Mouse (Mus musculus) embryo, embryonic 11 days (tissue): ENCODE measurements around the gene Setd1a.
"Not testable (repeated sequence)": the region's sequence is repeated elsewhere in the genome, so short reads cannot be mapped to it uniquely, and the experiment has no call there.

Source experiments
- DNase-seq: peaks from one replicate; pipeline ENCODE4 v3.0.0-alpha.2; 2015

Setd1a gene

GRCm38 (mm10) chr7:127776426-127776825 lies at the start of gene Setd1a:
Gene Setd1a (plus strand): TSS chr7:127776670.
- peak; percentile 89 for DNase-seq

GRCm38 (mm10) chr7:127727898-127728297 lies 48.6 kb upstream of the Setd1a start:
- no peak for DNase-seq

DNA sequence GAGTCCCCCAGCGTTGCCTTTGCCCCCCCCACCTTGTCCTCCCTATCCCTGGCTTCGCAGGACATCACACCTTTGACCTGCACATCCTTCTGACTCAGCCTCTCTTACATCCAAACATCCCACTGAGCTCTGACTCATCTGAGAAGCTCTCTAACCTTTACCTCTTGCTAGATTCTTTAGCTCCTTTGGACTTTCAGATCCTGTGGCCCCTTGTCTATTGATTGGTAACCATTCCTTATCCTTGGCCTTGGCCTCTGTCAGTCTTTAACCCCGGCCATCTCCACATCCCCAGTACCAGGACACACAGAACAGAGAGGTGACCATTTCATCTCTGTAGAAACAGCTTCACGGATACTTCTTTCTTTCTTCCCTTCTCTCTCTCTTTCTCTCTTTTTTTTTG lies 46.3 kb upstream of the Setd1a start:
- DNase-seq = no peak

GRCm38 (mm10) chr7:127732066-127732465 lies 44.4 kb upstream of the Setd1a start, which contains the start of gene Ctf2:
Gene Ctf2 (minus strand): TSS chr7:127732166.
- not testable (repeated sequence) for DNase-seq

GRCm38 (mm10) chr7:127744366-127745045 lies 32.0 kb upstream of the Setd1a start, which contains the start of gene Fbxl19:
Gene Fbxl19 (plus strand): TSS chr7:127744543.
- peak; percentile 90 for DNase-seq

DNA sequence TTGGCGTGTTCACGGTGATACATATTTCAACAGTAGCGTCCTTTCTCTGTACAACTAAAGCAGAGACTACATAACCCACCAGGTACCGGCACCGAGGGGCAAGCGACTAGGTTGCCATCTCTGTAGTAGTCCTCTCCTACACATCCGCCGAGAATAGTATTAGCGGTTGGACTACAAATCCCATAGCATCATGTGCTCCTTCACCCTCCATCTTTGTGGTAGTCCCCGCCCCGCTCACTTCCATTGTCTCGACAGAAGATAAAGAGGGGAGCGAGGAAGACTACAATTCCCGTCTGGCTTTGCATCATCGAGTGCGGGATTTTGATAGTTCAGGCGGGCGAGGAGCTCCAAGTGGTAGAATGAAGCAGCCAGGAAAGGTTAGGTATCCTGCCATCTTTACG lies 31.2 kb upstream of the Setd1a start:
- peak; percentile 97 for DNase-seq

GRCm38 (mm10) chr7:127745652-127746493 lies 30.6 kb upstream of the Setd1a start:
- DNase-seq = peak; percentile 97

GRCm38 (mm10) chr7:127746494-127747491 lies 29.7 kb upstream of the Setd1a start:
- peak; percentile 80 for DNase-seq

- no peak for DNase-seq
Measured at GRCm38 (mm10) chr7:127747559-127748234, 28.8 kb upstream of the Setd1a start.

GRCm38 (mm10) chr7:127748235-127748560 lies 28.3 kb upstream of the Setd1a start:
- DNase-seq = no peak

DNA sequence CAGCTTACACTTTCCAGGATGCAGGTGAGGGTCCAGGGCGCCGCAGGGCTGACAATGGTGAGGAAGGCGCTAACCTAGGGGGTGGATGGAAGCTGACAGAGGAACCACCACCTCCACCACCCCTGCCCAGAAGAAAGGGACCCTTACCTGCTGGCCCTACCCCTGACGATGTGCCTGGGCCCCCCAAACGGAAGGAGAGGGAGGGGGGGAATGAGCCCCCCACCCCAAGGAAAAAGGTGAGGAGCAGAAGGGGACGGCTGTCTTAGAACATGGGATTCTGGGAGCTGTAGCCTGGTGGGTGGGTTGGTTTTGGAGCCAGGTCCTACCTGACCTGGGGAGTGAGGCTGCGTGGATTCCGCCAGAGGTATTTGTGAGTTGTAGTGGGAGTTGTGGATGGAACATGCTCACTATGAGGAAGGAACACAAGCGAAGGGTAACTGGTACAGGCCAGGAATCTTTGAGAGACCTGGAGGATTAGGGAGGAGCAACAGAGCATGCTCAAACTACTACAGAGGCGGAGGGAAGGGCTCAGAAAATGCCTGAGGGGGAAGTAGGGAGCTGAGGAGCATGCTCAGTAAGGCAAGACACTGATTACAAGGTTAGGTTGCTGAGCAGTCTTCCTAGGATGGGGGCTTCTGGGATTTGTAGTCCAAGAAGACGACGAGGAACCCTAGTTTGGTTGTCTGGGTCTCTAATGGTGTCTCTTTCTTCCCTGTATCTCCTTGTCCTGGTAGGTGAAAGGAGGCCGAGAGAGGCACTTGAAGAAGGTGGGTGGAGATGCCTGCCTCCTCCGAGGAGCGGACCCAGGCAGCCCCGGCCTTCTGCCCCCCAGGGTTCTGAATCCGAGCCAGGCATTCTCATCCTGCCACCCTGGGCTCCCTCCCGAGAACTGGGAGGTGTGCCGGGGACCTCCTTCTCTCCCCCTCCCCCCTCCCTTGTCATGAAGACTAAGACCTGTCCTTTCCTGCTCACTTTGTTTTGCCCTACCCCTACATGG lies 26.0 kb upstream of the Setd1a start:
- DNase-seq = no peak

DNA sequence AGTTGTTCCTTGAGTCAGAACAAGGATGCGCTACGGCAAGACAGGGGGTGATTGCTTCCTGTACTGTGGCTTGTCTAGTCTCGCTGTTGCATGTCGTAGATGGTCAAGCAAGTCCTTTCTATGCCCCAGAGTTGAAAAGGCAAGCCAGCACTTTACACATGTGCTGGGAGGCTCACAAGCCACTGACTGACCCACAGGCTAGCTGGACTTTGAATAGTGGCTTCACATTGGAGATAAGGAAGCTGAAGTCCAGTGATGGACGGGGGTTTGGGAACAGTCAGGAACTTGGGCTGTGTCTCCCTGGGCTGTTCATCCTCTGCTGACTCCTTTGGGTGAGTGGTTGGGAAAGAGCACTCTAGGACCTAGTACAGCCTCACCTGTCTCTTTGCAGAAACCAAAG lies 24.9 kb upstream of the Setd1a start:
- DNase-seq = no peak

DNA sequence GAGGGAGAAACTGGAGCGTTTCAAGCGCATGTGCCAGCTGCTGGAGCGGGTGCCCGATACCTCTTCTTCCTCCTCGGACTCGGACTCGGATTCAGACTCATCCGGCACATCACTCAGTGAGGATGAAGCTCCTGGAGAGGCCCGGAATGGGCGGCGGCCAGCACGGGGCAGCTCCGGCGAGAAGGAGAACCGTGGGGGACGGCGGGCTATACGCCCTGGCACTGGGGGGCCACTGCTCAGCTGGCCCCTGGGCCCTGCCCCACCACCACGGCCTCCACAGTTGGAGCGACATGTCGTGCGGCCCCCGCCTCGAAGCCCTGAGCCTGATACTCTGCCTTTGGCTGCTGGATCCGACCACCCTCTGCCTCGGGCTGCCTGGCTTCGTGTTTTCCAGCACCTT lies 24.4 kb upstream of the Setd1a start:
- DNase-seq = no peak

DNA sequence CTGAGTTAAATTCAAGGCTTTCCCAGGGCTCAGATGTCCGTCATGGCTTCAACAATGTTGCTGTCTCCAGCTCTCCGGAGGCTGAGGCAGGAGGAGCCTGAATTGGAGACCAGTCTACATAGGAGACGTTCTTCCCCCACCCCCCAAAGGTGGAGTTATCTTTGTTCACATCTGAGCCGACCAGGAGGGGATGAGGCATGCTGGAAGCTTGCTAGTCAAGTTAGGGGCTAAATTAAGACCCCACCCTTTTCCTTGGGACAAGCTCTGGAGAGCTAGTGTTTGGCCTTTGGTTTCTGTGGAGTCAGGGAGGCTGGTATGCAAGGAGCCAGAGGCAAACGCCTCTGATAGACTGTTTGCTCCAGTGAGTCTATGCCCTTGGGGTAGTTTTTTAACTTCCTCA lies 23.3 kb upstream of the Setd1a start:
- no peak for DNase-seq

- DNase-seq = no peak
Measured at GRCm38 (mm10) chr7:127753741-127754140, 22.7 kb upstream of the Setd1a start.

GRCm38 (mm10) chr7:127759716-127760115 lies 16.8 kb upstream of the Setd1a start:
- no peak for DNase-seq

GRCm38 (mm10) chr7:127760478-127760877 lies 16.0 kb upstream of the Setd1a start:
- DNase-seq = no peak

DNA sequence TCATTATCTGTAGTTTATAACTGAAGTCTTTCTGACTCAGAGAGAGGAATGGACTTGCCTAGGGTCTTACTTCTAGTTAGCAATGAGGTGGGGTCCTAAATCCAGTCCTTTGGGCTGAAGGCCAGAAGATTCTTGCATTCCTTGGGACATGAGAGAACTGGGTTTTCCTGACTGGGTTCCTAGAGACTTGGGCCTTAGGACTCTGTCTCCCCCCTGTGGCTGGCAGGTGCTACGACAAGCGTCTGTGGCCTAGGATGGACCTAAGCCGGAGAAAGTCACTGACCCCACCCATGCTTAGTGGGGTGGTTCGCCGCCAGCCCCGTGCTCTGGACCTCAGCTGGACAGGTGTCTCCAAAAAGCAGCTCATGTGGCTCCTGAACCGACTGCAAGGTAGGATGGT lies 15.4 kb upstream of the Setd1a start:
- DNase-seq = peak; percentile 73

- DNase-seq = no peak
Measured at GRCm38 (mm10) chr7:127763642-127764041, 12.8 kb upstream of the Setd1a start.

GRCm38 (mm10) chr7:127765756-127766155 lies 10.7 kb upstream of the Setd1a start:
- DNase-seq = no peak
